Mouse (Mus musculus): ENCODE data around the gene Podn. TPM values are rescaled to one million over a fixed set of nuclear protein-coding genes. Genes with fewer than 3 reads are reported as not detected.
A peak's percentile ranks its signal among the peaks of the same experiment; 100 is the strongest.

Gene Podn
- total and polyA plus RNA-seq, 3 experiments = 0.04 TPM; not detected in 2

DNA sequence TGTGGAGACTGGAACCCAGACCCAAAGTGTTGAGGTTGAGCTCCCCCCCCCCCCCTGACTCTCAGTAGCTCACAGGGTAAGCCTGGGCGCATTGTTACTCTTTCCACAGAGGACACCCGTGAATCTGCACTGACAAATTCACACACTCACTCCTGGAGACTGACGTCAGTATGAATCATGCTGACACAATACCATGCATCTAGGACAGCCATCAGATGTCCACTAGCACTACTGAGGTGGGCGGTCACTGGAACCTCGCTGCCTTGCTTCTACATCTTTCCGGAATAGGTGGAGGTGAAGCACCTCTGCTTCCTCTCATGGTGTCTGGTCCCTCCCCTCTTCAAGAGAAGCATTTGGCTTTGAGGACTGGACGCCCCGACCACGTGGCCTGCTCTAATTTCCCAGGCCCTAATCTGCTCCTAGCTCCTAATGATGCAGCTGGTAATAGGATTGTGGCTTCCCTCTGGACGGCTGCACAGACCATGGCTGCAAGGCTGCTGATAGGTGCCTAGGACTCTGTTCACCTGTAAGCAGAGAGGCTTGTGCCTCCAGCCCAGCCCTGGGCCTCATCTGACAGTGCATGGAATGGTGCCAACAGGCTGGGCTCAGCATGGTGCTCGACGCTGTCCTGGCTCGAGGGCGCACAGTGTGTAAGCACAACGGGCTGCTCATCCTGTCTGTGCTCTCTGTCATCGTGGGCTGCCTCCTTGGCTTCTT lies 128.1 kb downstream of the Podn start, which contains the start of gene Slc1a7:
Slc1a7 (plus strand) TSS at position 367 of the 717 bp plus-strand sequence.
- no peaks in the 10 kb centered on the region for H3K9me3 ChIP-seq (replicated peaks; ENCODE audit: insufficient read depth, low read length)
- H3K27me3 ChIP-seq (ENCODE audit: control insufficient read depth in 1 of 2, insufficient read depth in 2 of 2, low read length in 2 of 2) = no peaks in the 10 kb centered on the region; a peak in 2 of 4 replicates
- no peak within 1 kb of the TSS for H3K9ac ChIP-seq (ENCODE audit: control insufficient read depth, low read depth, low read length, poor library complexity, severe bottlenecking)
- DNase-seq (ENCODE audit: low read depth, low spot score) = no peak
- no peak within 1 kb of the TSS for H3K27ac ChIP-seq (ENCODE audit: control insufficient read depth, low read depth, low read length)
- no peaks in the 10 kb centered on the region for H3K36me3 ChIP-seq (ENCODE audit: control insufficient read depth in 1 of 2, insufficient read depth in 2 of 2, low read length in 2 of 2)
- no peak for TF ChIP-seq E2F4 (IDR thresholded peaks at IDR 0.05; ENCODE audit: borderline replicate concordance, low read depth, low read length)
- no peak for TF ChIP-seq ZKSCAN1 (IDR thresholded peaks at IDR 0.05; ENCODE audit: low read depth, low read length)
- TF ChIP-seq POLR2AphosphoS5 (IDR thresholded peaks at IDR 0.05; ENCODE audit: borderline replicate concordance, low read depth, low read length) = no peak
- no peaks in the 10 kb centered on the region for H3K79me2 ChIP-seq (ENCODE audit: control insufficient read depth, insufficient read depth, low read length, poor library complexity)
- H3K4me3 ChIP-seq (ENCODE audit: control insufficient read depth in 1 of 2, insufficient read depth in 1 of 2, low read depth in 2 of 2, low read length in 2 of 2) = no peak within 1 kb of the TSS
- peaks cover 0 to 5% of the 10 kb centered on the region in 2 experiments; a peak in 2 of 4 replicates for H3K4me1 ChIP-seq (ENCODE audit: control insufficient read depth in 1 of 2, insufficient read depth in 2 of 2, low read length in 2 of 2)

GRCm38 (mm10) chr4:107966416-107967109 lies 129.7 kb downstream of the Podn start:
- TF ChIP-seq ELF1 (IDR thresholded peaks at IDR 0.05; ENCODE audit: low read depth, low read length) (no peak), SIN3A (IDR thresholded peaks at IDR 0.05; ENCODE audit: low read length) (no peak), TCF12 (IDR thresholded peaks at IDR 0.05; ENCODE audit: low read depth, low read length) (no peak)
- Histone ChIP-seq H3K79me2 (ENCODE audit: control insufficient read depth, insufficient read depth, low read length, poor library complexity) (no peaks in the 10 kb centered on the region), H3K4me3 (ENCODE audit: control insufficient read depth in 1 of 2, insufficient read depth in 1 of 2, low read depth in 2 of 2, low read length in 2 of 2) (peak overlapping the region; percentile 28 to 32; a peak in 2 of 4 replicates), H3K36me3 (ENCODE audit: control insufficient read depth in 1 of 2, insufficient read depth in 2 of 2, low read length in 2 of 2) (no peaks in the 10 kb centered on the region), H3K9ac (ENCODE audit: control insufficient read depth, low read depth, low read length, poor library complexity, severe bottlenecking) (peak overlapping the region; percentile 19; the same call in 1 of the 2 replicates), H3K4me1 (ENCODE audit: control insufficient read depth in 1 of 2, insufficient read depth in 2 of 2, low read length in 2 of 2) (peaks cover 0 to 13% of the 10 kb centered on the region in 2 experiments; a peak in 2 of 4 replicates), H3K9me3 (replicated peaks; ENCODE audit: insufficient read depth, low read length) (no peaks in the 10 kb centered on the region), H3K27me3 (ENCODE audit: control insufficient read depth in 1 of 2, insufficient read depth in 2 of 2, low read length in 2 of 2) (0 out of 4 replicates have a peak, but pooled peaks cover 0 to 1% of the 10 kb centered on the region in 2 experiments), H3K27ac (ENCODE audit: control insufficient read depth, low read depth, low read length) (no peak overlapping the region)
- DNase-seq (ENCODE audit: low read depth, low spot score) = peak; percentile 69

Other genes starting within 250 kb of the Podn start
- gene Magoh, start 216.7 kb downstream of the Podn start, total RNA-seq (2012; rRNA removed) = 265 and 276 TPM in 2 replicates
- gene Magoh, start 216.7 kb downstream of the Podn start, polyA plus RNA-seq (2012; ENCODE audit: insufficient read depth in 1 of 2, insufficient read length in 2 of 2, low read depth in 1 of 2, low replicate concordance in 2 of 2, missing spikeins in 1 of 2) = 100 to 1,000 TPM in 1 of 2 experiments, not detected in 1; 207 TPM
- 54.6 and 65.0 TPM in 2 replicates for gene 0610037L13Rik, start 206.6 kb downstream of the Podn start, total RNA-seq (2012; rRNA removed)
- gene 0610037L13Rik, start 206.6 kb downstream of the Podn start, polyA plus RNA-seq (2012; ENCODE audit: insufficient read depth in 1 of 2, insufficient read length in 2 of 2, low read depth in 1 of 2, low replicate concordance in 2 of 2, missing spikeins in 1 of 2) = 10 to 100 TPM in 1 of 2 experiments, not detected in 1; 35.5 TPM
- gene Cpt2, start 172.8 kb downstream of the Podn start, total RNA-seq (2012; rRNA removed) = 14.0 and 16.1 TPM in 2 replicates
- gene Cpt2, start 172.8 kb downstream of the Podn start, polyA plus RNA-seq (2012; ENCODE audit: insufficient read depth in 1 of 2, insufficient read length in 2 of 2, low read depth in 1 of 2, low replicate concordance in 2 of 2, missing spikeins in 1 of 2) = 10 to 100 TPM in 1 of 2 experiments, not detected in 1; 37.6 TPM
- not detected in 2 replicates for gene Slc1a7, start 128.1 kb downstream of the Podn start, total RNA-seq (2012; rRNA removed)
- under 1 TPM in 1 of 2 experiments, not detected in 1; 0.68 TPM for gene Slc1a7, start 128.1 kb downstream of the Podn start, polyA plus RNA-seq (2012; ENCODE audit: insufficient read depth in 1 of 2, insufficient read length in 2 of 2, low read depth in 1 of 2, low replicate concordance in 2 of 2, missing spikeins in 1 of 2)
- gene Scp2, start 48.6 kb upstream of the Podn start, total RNA-seq (2012; rRNA removed) = 83.2 and 84.4 TPM in 2 replicates
- gene Scp2, start 48.6 kb upstream of the Podn start, polyA plus RNA-seq (2012; ENCODE audit: insufficient read depth in 1 of 2, insufficient read length in 2 of 2, low read depth in 1 of 2, low replicate concordance in 2 of 2, missing spikeins in 1 of 2) = 10 to 100 TPM in 1 of 2 experiments, not detected in 1; 65.8 TPM
- gene Echdc2, start 69.0 kb upstream of the Podn start, total RNA-seq (2012; rRNA removed) = not detected in 2 replicates
- not detected for gene Echdc2, start 69.0 kb upstream of the Podn start, polyA plus RNA-seq (2012; ENCODE audit: insufficient read depth in 1 of 2, insufficient read length in 2 of 2, low read depth in 1 of 2, low replicate concordance in 2 of 2, missing spikeins in 1 of 2)
- gene Zyg11a, start 121.6 kb upstream of the Podn start, total RNA-seq (2012; rRNA removed) = not detected in 2 replicates
- gene Zyg11a, start 121.6 kb upstream of the Podn start, polyA plus RNA-seq (2012; ENCODE audit: insufficient read depth in 1 of 2, insufficient read length in 2 of 2, low read depth in 1 of 2, low replicate concordance in 2 of 2, missing spikeins in 1 of 2) = under 1 TPM in 1 of 2 experiments, not detected in 1; 0.18 TPM
- 7.7 and 8.4 TPM in 2 replicates for gene Zyg11b, start 204.7 kb upstream of the Podn start, total RNA-seq (2012; rRNA removed)
- gene Zyg11b, start 204.7 kb upstream of the Podn start, polyA plus RNA-seq (2012; ENCODE audit: insufficient read depth in 1 of 2, insufficient read length in 2 of 2, low read depth in 1 of 2, low replicate concordance in 2 of 2, missing spikeins in 1 of 2) = 1 to 10 TPM in 1 of 2 experiments, not detected in 1; 9.2 TPM
- 19.8 and 23.5 TPM in 2 replicates for gene Coa7, start 231.7 kb upstream of the Podn start, total RNA-seq (2012; rRNA removed)
- gene Coa7, start 231.7 kb upstream of the Podn start, polyA plus RNA-seq (2012; ENCODE audit: insufficient read depth in 1 of 2, insufficient read length in 2 of 2, low read depth in 1 of 2, low replicate concordance in 2 of 2, missing spikeins in 1 of 2) = 10 to 100 TPM; 30.5 to 39.1 TPM

Data from MEL (cell line).